Mouse (Mus musculus) ES-Bruce4 (cell line): ENCODE measurements around the gene Spin1. TPM values are rescaled to one million over a fixed set of nuclear protein-coding genes. Genes with fewer than 3 reads are reported as not detected.

ENCODE experiments used
- H3K27ac ChIP-seq: 2 replicates; pipeline ENCODE4 v1.5.1; 2012; ENCODE audit warnings: low read length, inconsistent platforms; ENCODE audit not compliant: insufficient read depth
- H3K27me3 ChIP-seq: 2 replicates; pipeline ENCODE4 v1.6.1; 2012; ENCODE audit warnings: mild to moderate bottlenecking, low read length, inconsistent platforms; ENCODE audit not compliant: control insufficient read depth, poor library complexity, insufficient read depth, severe bottlenecking
- H3K36me3 ChIP-seq: 2 replicates; pipeline ENCODE4 v1.6.1; 2012; ENCODE audit warnings: inconsistent platforms, mild to moderate bottlenecking, low read length, moderate library complexity; ENCODE audit not compliant: control insufficient read depth, poor library complexity, insufficient read depth, severe bottlenecking
- H3K4me1 ChIP-seq: one replicate; pipeline ENCODE4 v1.8.1; 2011; ENCODE audit warnings: low read length; ENCODE audit not compliant: control insufficient read depth, insufficient read depth
- H3K4me3 ChIP-seq: 2 replicates; pipeline ENCODE4 v1.5.1; 2011; ENCODE audit warnings: low read depth, mild to moderate bottlenecking, low read length
- H3K9ac ChIP-seq: 2 replicates; pipeline ENCODE4 v1.6.1; 2012; ENCODE audit warnings: low read depth, mild to moderate bottlenecking, inconsistent platforms; ENCODE audit not compliant: poor library complexity, severe bottlenecking
- H3K9me3 ChIP-seq: replicated peaks from 2 replicates; pipeline ENCODE4 v1.6.1; 2012; ENCODE audit warnings: mild to moderate bottlenecking, low read length, inconsistent platforms; ENCODE audit not compliant: control insufficient read depth, poor library complexity, insufficient read depth, severe bottlenecking
- CTCF ChIP-seq: IDR thresholded peaks from one replicate; pipeline ENCODE4 v1.8.1; 2011; ENCODE audit warnings: low read depth, low read length
- EP300 ChIP-seq: IDR thresholded peaks from 2 replicates; pipeline ENCODE4 v1.6.1; 2011; ENCODE audit warnings: low read depth, low read length; ENCODE audit not compliant: insufficient read depth
- POLR2A ChIP-seq: IDR thresholded peaks from one replicate; pipeline ENCODE4 v1.8.1; 2011; ENCODE audit warnings: low read length; ENCODE audit not compliant: insufficient read depth
- polyA plus RNA-seq: library from polyadenylated mRNA; stranded (reverse); fragments of >200 nt; gene quantifications from 2 replicates; pipeline ENCODE4 v1.2.4, GENCODE M21; 2011; ENCODE audit warnings: low read depth; ENCODE audit not compliant: missing spikeins, insufficient read depth, insufficient read length

The Spin1 gene
- polyA plus RNA-seq, 1 experiment, result 72.3 TPM

DNA sequence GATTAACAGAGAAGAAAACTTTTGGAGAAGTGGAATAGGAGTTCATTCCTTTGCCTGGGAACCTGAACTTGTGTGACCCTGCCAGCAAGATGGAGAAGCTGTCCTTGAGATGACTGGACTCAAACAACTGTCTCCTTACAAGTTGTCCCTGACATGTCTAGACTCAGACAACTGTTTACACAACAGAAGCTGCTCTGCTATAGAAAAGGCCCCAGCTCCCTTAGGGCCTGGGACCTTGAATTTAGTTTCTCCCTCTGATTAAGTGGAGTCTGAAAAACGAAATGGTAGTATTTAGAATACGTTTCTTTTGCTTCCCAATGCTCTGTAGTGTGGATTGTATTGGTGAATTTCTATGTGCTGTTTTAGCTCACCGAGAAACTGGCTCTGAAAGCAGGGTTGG is 84.2 kb downstream of the Spin1 start:
- Histone ChIP-seq H3K9me3 (no peaks in the 10 kb centered on the region), H3K4me3 (no peak overlapping the region), H3K27me3 (no peaks in the 10 kb centered on the region), H3K4me1 (no peaks in the 10 kb centered on the region), H3K36me3 (no peaks in the 10 kb centered on the region), H3K27ac (no peak overlapping the region), H3K9ac (no peak overlapping the region)
- TF ChIP-seq CTCF (no peak), EP300 (no peak), POLR2A (no peak)

DNA sequence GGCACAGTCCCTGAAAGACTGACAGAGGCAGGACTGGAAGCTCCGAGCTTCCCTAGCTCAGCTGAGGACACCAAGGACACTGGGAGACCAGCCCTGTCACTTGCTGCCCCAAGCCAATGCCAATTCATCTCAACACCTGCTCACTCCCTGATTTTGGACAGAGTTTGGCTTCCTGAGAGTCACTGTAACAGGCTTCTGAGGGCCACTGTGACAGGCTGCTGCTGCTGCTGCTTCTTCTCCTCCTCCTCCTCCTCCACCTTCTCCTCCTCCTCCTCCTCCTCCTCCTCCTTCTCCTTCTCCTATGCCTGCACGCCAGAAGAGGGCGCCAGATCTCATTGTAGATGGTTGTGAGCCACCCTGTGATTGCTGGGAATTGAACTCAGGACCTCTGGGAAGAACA is 89.7 kb downstream of the Spin1 start:
- H3K4me3 ChIP-seq, result no peak overlapping the region
- no peaks in the 10 kb centered on the region for H3K4me1 ChIP-seq
- no peak overlapping the region for H3K27ac ChIP-seq
- H3K27me3 ChIP-seq, result no peaks in the 10 kb centered on the region
- H3K36me3 ChIP-seq, result no peaks in the 10 kb centered on the region
- no peak overlapping the region for H3K9ac ChIP-seq
- TF ChIP-seq EP300 (no peak), CTCF (peak; percentile 44)
- no peaks in the 10 kb centered on the region for H3K9me3 ChIP-seq

DNA sequence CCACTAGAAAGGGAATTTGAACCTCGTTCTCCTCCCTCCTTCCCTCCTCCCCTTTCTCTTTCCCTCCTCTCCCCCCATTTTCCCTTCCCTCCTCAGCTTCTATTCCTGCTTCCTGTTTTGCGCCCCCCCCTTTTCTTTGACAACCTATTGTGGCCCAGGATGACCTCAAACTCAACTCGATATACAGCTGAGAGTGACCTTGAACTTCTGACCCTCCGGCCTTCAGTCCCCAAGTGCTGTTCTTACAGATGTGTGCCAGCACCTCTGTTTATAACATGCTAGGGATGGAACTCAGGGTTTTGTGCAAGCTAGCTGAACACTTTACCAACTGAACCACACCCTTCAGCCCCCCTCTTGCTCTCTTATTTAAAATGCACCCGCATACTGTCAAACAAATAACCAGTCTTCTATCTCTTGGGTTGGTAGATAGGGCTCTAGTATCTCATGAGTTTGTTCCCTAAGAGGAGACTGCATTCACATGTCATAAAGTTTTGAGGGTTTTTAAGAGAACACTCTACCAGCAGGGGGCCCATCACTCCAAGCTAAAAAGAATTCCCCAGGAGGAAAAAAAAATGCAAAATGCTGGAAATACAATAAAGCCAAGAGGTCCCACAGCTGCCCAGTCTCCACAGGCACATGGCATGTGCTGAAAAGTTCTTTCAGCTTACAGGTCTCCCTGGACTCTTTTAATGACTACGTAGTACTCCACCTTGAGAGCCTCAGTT is 90.9 kb downstream of the Spin1 start:
- no peaks in the 10 kb centered on the region for H3K4me1 ChIP-seq
- no peak for TF ChIP-seq EP300

DNA sequence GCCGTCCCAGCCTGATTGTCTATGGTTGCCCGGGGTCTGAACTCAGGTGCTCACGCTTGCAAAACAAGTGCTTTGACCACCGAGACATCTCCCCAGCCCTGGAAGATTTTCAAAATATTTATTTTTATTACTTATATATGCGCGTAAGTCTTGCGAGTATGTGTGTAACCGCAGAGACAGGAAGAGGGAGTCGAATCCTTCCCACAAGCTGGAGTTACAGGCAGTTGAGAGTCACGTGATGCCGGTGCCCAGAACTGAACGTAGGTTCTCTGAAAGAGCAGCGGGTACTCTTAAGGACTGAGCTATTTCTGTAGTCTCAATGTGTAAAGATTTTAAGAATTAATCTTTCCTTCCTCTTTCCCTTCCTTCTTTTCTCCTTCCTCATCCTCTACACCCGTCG is 93.2 kb downstream of the Spin1 start:
- Histone ChIP-seq H3K36me3 (no peaks in the 10 kb centered on the region), H3K9me3 (no peaks in the 10 kb centered on the region), H3K4me1 (no peaks in the 10 kb centered on the region), H3K9ac (no peak overlapping the region), H3K27me3 (no peaks in the 10 kb centered on the region; the same call in 1 of the 2 replicates), H3K4me3 (no peak overlapping the region), H3K27ac (no peak overlapping the region)
- TF ChIP-seq EP300 (no peak), POLR2A (no peak), CTCF (no peak)

More for the DNA sequence above, 90.9 kb downstream of the Spin1 start:
- H3K36me3 ChIP-seq, result no peaks in the 10 kb centered on the region
- H3K9me3 ChIP-seq, result no peaks in the 10 kb centered on the region
- no peak overlapping the region for H3K27ac ChIP-seq
- H3K9ac ChIP-seq, result no peak overlapping the region
- no peak overlapping the region for H3K4me3 ChIP-seq
- H3K27me3 ChIP-seq, result no peaks in the 10 kb centered on the region

DNA sequence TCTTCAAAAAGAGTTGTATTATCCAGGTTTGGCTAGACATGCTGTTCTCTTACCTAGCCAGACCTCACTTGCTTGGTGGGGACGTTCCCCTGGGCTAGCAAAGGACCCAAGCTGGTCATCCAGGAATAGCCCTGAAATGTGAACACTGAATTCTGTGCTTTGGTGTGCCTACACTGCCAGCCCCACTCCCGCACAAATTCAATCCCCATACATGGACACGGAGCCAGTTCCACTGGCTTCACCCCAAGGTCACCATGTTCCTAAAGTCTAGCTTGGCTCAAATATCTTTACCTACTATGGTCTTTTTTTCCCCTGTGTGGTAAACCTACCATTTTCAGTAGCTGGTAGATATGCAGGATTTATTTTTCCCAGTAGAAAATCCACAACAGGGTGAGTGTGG is 97.0 kb downstream of the Spin1 start:
- H3K9ac ChIP-seq, result no peak overlapping the region
- H3K36me3 ChIP-seq, result no peaks in the 10 kb centered on the region
- TF ChIP-seq EP300 (no peak), POLR2A (no peak), CTCF (no peak)
- H3K27me3 ChIP-seq, result no peaks in the 10 kb centered on the region; the same call in 1 of the 2 replicates
- H3K9me3 ChIP-seq, result peaks cover 5% of the 10 kb centered on the region
- no peaks in the 10 kb centered on the region for H3K4me1 ChIP-seq
- no peak overlapping the region for H3K4me3 ChIP-seq
- H3K27ac ChIP-seq, result no peak overlapping the region

DNA sequence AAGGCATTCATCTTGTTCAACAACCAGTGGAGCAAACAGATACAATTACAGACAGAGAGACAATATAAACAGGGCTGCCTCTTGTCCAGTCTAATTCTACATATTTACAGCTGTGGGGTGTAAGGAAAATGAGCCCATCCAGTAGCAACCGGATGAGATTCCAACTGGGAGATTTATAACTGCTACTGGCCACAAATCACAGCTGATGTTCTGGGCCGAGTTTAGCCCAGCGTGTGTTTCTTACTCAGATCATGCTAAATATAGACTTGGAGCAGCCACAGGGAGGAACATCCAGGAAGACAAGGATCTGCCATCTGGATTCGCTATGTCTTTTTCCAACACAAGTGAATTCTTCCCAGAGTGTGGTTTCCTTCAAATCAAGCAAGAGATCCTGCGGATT is 97.5 kb downstream of the Spin1 start:
- Histone ChIP-seq H3K9ac (no peak overlapping the region), H3K4me3 (no peak overlapping the region), H3K4me1 (no peaks in the 10 kb centered on the region), H3K9me3 (peaks cover 5% of the 10 kb centered on the region), H3K36me3 (no peaks in the 10 kb centered on the region), H3K27ac (no peak overlapping the region), H3K27me3 (no peaks in the 10 kb centered on the region; the same call in 1 of the 2 replicates)
- no peak for TF ChIP-seq POLR2A

Other genes with a start within 250 kb of the Spin1 start
- gene Nxnl2, start 70.1 kb downstream of the Spin1 start, polyA plus RNA-seq, result 2.4 and 2.6 TPM in 2 replicates